Mouse (Mus musculus) mouse trophoblast stem cell (cell line): ENCODE data around the gene Atp6v1e1.
"Not testable (repeated sequence)": the region's sequence is repeated elsewhere in the genome, so short reads cannot be mapped to it uniquely, and the experiment has no call there.

Experiments
- in situ Hi-C, 2 experiments: fragments of 300-500 bp; cut with MseI, MboI; formaldehyde crosslinking; loops; 2 replicates in 1 of 2; 3 replicates in 1 of 2; pipeline ENCODE4 v1.15.1; 2025

Atp6v1e1 gene

GRCm38 (mm10) chr6:120820941-120821340, 1.7 kb downstream of the Atp6v1e1 start:
- in situ Hi-C loops: no loop called here

GRCm38 (mm10) chr6:120820144-120820543, 2.4 kb downstream of the Atp6v1e1 start:
- in situ Hi-C loops: no loop called here

- in situ Hi-C loops: no loop called here
Observed at GRCm38 (mm10) chr6:120819294-120819693, 3.3 kb downstream of the Atp6v1e1 start.

- in situ Hi-C loops: not testable (repeated sequence)
Observed at GRCm38 (mm10) chr6:120811999-120812398, 10.6 kb downstream of the Atp6v1e1 start.

GRCm38 (mm10) chr6:120807738-120808081, 14.9 kb downstream of the Atp6v1e1 start:
- in situ Hi-C loops: no loop called here

- in situ Hi-C loops: no loop called here
Observed at GRCm38 (mm10) chr6:120806999-120807737, 15.4 kb downstream of the Atp6v1e1 start.

GRCm38 (mm10) chr6:120799581-120800041, 23.0 kb downstream of the Atp6v1e1 start:
- in situ Hi-C loops: no loop called here

GRCm38 (mm10) chr6:120798905-120799304, 23.7 kb downstream of the Atp6v1e1 start:
- in situ Hi-C loops: no loop called here

- in situ Hi-C loops: no loop called here
Observed at GRCm38 (mm10) chr6:120798019-120798418, 24.6 kb downstream of the Atp6v1e1 start.

GRCm38 (mm10) chr6:120796111-120796510, 26.5 kb downstream of the Atp6v1e1 start:
- in situ Hi-C loops: no loop called here

- in situ Hi-C loops: no loop called here
Observed at GRCm38 (mm10) chr6:120795422-120796086, 27.0 kb downstream of the Atp6v1e1 start.

GRCm38 (mm10) chr6:120792947-120793346, 29.6 kb downstream of the Atp6v1e1 start:
- in situ Hi-C loops: no loop called here

GRCm38 (mm10) chr6:120790717-120791116, 31.9 kb downstream of the Atp6v1e1 start:
- in situ Hi-C loops: no loop called here

- in situ Hi-C loops: no loop called here
Observed at GRCm38 (mm10) chr6:120790153-120790552, 32.4 kb downstream of the Atp6v1e1 start.

- in situ Hi-C loops: no loop called here
Observed at GRCm38 (mm10) chr6:120788904-120789303, 33.7 kb downstream of the Atp6v1e1 start.

- in situ Hi-C loops: no loop called here
Observed at GRCm38 (mm10) chr6:120788068-120788607, 34.5 kb downstream of the Atp6v1e1 start.

- in situ Hi-C loops: no loop called here
Observed at GRCm38 (mm10) chr6:120784351-120784750, 38.2 kb downstream of the Atp6v1e1 start.

- in situ Hi-C loops: no loop called here
Observed at GRCm38 (mm10) chr6:120782948-120783347, 39.6 kb downstream of the Atp6v1e1 start.

GRCm38 (mm10) chr6:120778226-120778625, 44.4 kb downstream of the Atp6v1e1 start:
- in situ Hi-C loops: no loop called here

GRCm38 (mm10) chr6:120777533-120777932, 45.1 kb downstream of the Atp6v1e1 start:
- in situ Hi-C loops: no loop called here

- in situ Hi-C loops: no loop called here
Observed at GRCm38 (mm10) chr6:120776286-120776685, 46.3 kb downstream of the Atp6v1e1 start.

GRCm38 (mm10) chr6:120773763-120774162, 48.8 kb downstream of the Atp6v1e1 start:
- in situ Hi-C loops: no loop called here

- in situ Hi-C loops: no loop called here
Observed at GRCm38 (mm10) chr6:120773149-120773628, 49.4 kb downstream of the Atp6v1e1 start, which contains the start of gene Slc25a18. Slc25a18 (plus strand) TSS chr6:120773578.
